Mouse (Mus musculus): ENCODE data around the gene Zfp985. TPM values are rescaled to one million over a fixed set of nuclear protein-coding genes. Genes with fewer than 3 reads are reported as not detected.
"Not testable (repeated sequence)": the region's sequence is repeated elsewhere in the genome, so short reads cannot be mapped to it uniquely, and the experiment has no call there.

The Zfp985 gene
- polyA plus RNA-seq, 1 experiment from 2014 or later = 0.47 TPM

GRCm38 (mm10) chr4:147594630-147595029, 41.6 kb downstream of the Zfp985 start:
- not testable (repeated sequence) for H3K27ac ChIP-seq (ENCODE audit: low read depth, low read length); H3K9me3 ChIP-seq (ENCODE audit: control insufficient read depth, low read length); H3K27me3 ChIP-seq (ENCODE audit: control insufficient read depth, insufficient read depth, low read length); H3K36me3 ChIP-seq (ENCODE audit: control insufficient read depth, insufficient read depth, low read length); ATAC-seq (ENCODE audit: low FRiP score, low TSS enrichment); H3K4me2 ChIP-seq (replicated peaks; ENCODE audit: low read depth, low read length); H3K9ac ChIP-seq (ENCODE audit: low read depth, low read length); H3K4me1 ChIP-seq (ENCODE audit: control insufficient read depth, insufficient read depth, low read length); H3K4me3 ChIP-seq (ENCODE audit: low read length)
- 87% methylated on average over 3 of the region's 3 CpGs for WGBS

GRCm38 (mm10) chr4:147597685-147598084, 44.6 kb downstream of the Zfp985 start:
- H3K4me2 ChIP-seq (replicated peaks; ENCODE audit: low read depth, low read length) = no peak overlapping the region
- 0 out of 2 replicates have a peak, but pooled peaks cover 6% of the 10 kb centered on the region for H3K9me3 ChIP-seq (ENCODE audit: control insufficient read depth, low read length)
- H3K36me3 ChIP-seq (ENCODE audit: control insufficient read depth, insufficient read depth, low read length) = no peaks in the 10 kb centered on the region
- 58% methylated on average over 1 of the region's 1 CpGs for WGBS
- ATAC-seq (ENCODE audit: low FRiP score, low TSS enrichment) = no peak
- H3K4me1 ChIP-seq (ENCODE audit: control insufficient read depth, insufficient read depth, low read length) = no peaks in the 10 kb centered on the region
- no peak overlapping the region for H3K4me3 ChIP-seq (ENCODE audit: low read length)
- H3K9ac ChIP-seq (ENCODE audit: low read depth, low read length) = no peak overlapping the region
- no peak overlapping the region for H3K27ac ChIP-seq (ENCODE audit: low read depth, low read length)
- no peaks in the 10 kb centered on the region for H3K27me3 ChIP-seq (ENCODE audit: control insufficient read depth, insufficient read depth, low read length)

- Histone ChIP-seq H3K9me3 (ENCODE audit: control insufficient read depth, low read length) (0 out of 2 replicates have a peak, but pooled peaks cover 6% of the 10 kb centered on the region), H3K4me3 (ENCODE audit: low read length) (no peak overlapping the region), H3K27ac (ENCODE audit: low read depth, low read length) (no peak overlapping the region), H3K9ac (ENCODE audit: low read depth, low read length) (no peak overlapping the region), H3K27me3 (ENCODE audit: control insufficient read depth, insufficient read depth, low read length) (no peaks in the 10 kb centered on the region), H3K36me3 (ENCODE audit: control insufficient read depth, insufficient read depth, low read length) (no peaks in the 10 kb centered on the region), H3K4me1 (ENCODE audit: control insufficient read depth, insufficient read depth, low read length) (no peaks in the 10 kb centered on the region), H3K4me2 (replicated peaks; ENCODE audit: low read depth, low read length) (no peak overlapping the region)
- WGBS = 58% methylated on average over 2 of the region's 2 CpGs
- ATAC-seq (ENCODE audit: low FRiP score, low TSS enrichment) = peak; percentile 43; the same call in 1 of the 2 replicates
Measured at GRCm38 (mm10) chr4:147598831-147599230, 45.8 kb downstream of the Zfp985 start.

GRCm38 (mm10) chr4:147601881-147602280, 48.8 kb downstream of the Zfp985 start:
- ATAC-seq (ENCODE audit: low FRiP score, low TSS enrichment) = no peak
- Histone ChIP-seq H3K9me3 (ENCODE audit: control insufficient read depth, low read length) (0 out of 2 replicates have a peak, but pooled peaks cover 6% of the 10 kb centered on the region), H3K4me1 (ENCODE audit: control insufficient read depth, insufficient read depth, low read length) (no peaks in the 10 kb centered on the region), H3K4me3 (ENCODE audit: low read length) (no peak overlapping the region), H3K4me2 (replicated peaks; ENCODE audit: low read depth, low read length) (no peak overlapping the region), H3K27ac (ENCODE audit: low read depth, low read length) (no peak overlapping the region), H3K27me3 (ENCODE audit: control insufficient read depth, insufficient read depth, low read length) (no peaks in the 10 kb centered on the region), H3K9ac (ENCODE audit: low read depth, low read length) (no peak overlapping the region), H3K36me3 (ENCODE audit: control insufficient read depth, insufficient read depth, low read length) (no peaks in the 10 kb centered on the region)
- 54% methylated on average over 1 of the region's 1 CpGs for WGBS

GRCm38 (mm10) chr4:147603806-147604205, 50.7 kb downstream of the Zfp985 start:
- no peaks in the 10 kb centered on the region for H3K36me3 ChIP-seq (ENCODE audit: control insufficient read depth, insufficient read depth, low read length)
- no peaks in the 10 kb centered on the region for H3K4me1 ChIP-seq (ENCODE audit: control insufficient read depth, insufficient read depth, low read length)
- H3K27me3 ChIP-seq (ENCODE audit: control insufficient read depth, insufficient read depth, low read length) = no peaks in the 10 kb centered on the region
- no peak overlapping the region for H3K4me3 ChIP-seq (ENCODE audit: low read length)
- H3K4me2 ChIP-seq (replicated peaks; ENCODE audit: low read depth, low read length) = no peak overlapping the region
- ATAC-seq (ENCODE audit: low FRiP score, low TSS enrichment) = no peak
- WGBS = 80% methylated on average over 4 of the region's 4 CpGs
- peaks cover 3% of the 10 kb centered on the region; the same call in 1 of the 2 replicates for H3K9me3 ChIP-seq (ENCODE audit: control insufficient read depth, low read length)
- H3K27ac ChIP-seq (ENCODE audit: low read depth, low read length) = no peak overlapping the region
- H3K9ac ChIP-seq (ENCODE audit: low read depth, low read length) = no peak overlapping the region

GRCm38 (mm10) chr4:147605521-147605920, 52.4 kb downstream of the Zfp985 start:
- Histone ChIP-seq H3K4me2 (replicated peaks; ENCODE audit: low read depth, low read length) (no peak overlapping the region), H3K9me3 (ENCODE audit: control insufficient read depth, low read length) (peaks cover 3% of the 10 kb centered on the region; the same call in 1 of the 2 replicates), H3K27ac (ENCODE audit: low read depth, low read length) (no peak overlapping the region), H3K9ac (ENCODE audit: low read depth, low read length) (no peak overlapping the region), H3K4me1 (ENCODE audit: control insufficient read depth, insufficient read depth, low read length) (no peaks in the 10 kb centered on the region), H3K36me3 (ENCODE audit: control insufficient read depth, insufficient read depth, low read length) (no peaks in the 10 kb centered on the region), H3K4me3 (ENCODE audit: low read length) (no peak overlapping the region), H3K27me3 (ENCODE audit: control insufficient read depth, insufficient read depth, low read length) (no peaks in the 10 kb centered on the region)
- ATAC-seq (ENCODE audit: low FRiP score, low TSS enrichment) = no peak
- 81% methylated on average over 4 of the region's 4 CpGs for WGBS

- H3K9me3 ChIP-seq (ENCODE audit: control insufficient read depth, low read length); ATAC-seq (ENCODE audit: low FRiP score, low TSS enrichment); H3K4me3 ChIP-seq (ENCODE audit: low read length); H3K27ac ChIP-seq (ENCODE audit: low read depth, low read length); H3K27me3 ChIP-seq (ENCODE audit: control insufficient read depth, insufficient read depth, low read length); H3K36me3 ChIP-seq (ENCODE audit: control insufficient read depth, insufficient read depth, low read length); H3K4me1 ChIP-seq (ENCODE audit: control insufficient read depth, insufficient read depth, low read length); H3K4me2 ChIP-seq (replicated peaks; ENCODE audit: low read depth, low read length); H3K9ac ChIP-seq (ENCODE audit: low read depth, low read length): not testable (repeated sequence)
- WGBS = 90% methylated on average over 6 of the region's 6 CpGs
Measured at GRCm38 (mm10) chr4:147606511-147606910, 53.4 kb downstream of the Zfp985 start.

- no CpG with 5 or more reads among the region's 2 CpGs for WGBS
- not testable (repeated sequence) for H3K4me3 ChIP-seq (ENCODE audit: low read length); H3K36me3 ChIP-seq (ENCODE audit: control insufficient read depth, insufficient read depth, low read length); H3K27me3 ChIP-seq (ENCODE audit: control insufficient read depth, insufficient read depth, low read length); H3K4me2 ChIP-seq (replicated peaks; ENCODE audit: low read depth, low read length); H3K9ac ChIP-seq (ENCODE audit: low read depth, low read length); H3K9me3 ChIP-seq (ENCODE audit: control insufficient read depth, low read length); H3K27ac ChIP-seq (ENCODE audit: low read depth, low read length); H3K4me1 ChIP-seq (ENCODE audit: control insufficient read depth, insufficient read depth, low read length)
- ATAC-seq (ENCODE audit: low FRiP score, low TSS enrichment) = peak; percentile 64
Measured at GRCm38 (mm10) chr4:147633818-147634262, 80.8 kb downstream of the Zfp985 start.

All from kidney, embryonic 14.5 days (tissue).